Mouse (Mus musculus) hindbrain, postnatal 0 days (tissue): ENCODE results near the gene Otulinl. TPM values are rescaled to one million over a fixed set of nuclear protein-coding genes. Genes with fewer than 3 reads are reported as not detected.

Experiments
- ATAC-seq: fragments of 200-750 bp; cut with Nextera tagmentation; 2 replicates; pipeline ENCODE4 v1.8.0; 2017; ENCODE audit warnings: mild to moderate bottlenecking, moderate TSS enrichment, moderate library complexity
- DNase-seq: peaks from one replicate; pipeline ENCODE4 v3.0.0-alpha.2; 2015; ENCODE audit warnings: low spot score
- H3K27ac ChIP-seq: fragments of 300-500 bp; sonication (generic); 2 replicates; pipeline ENCODE4 v1.5.1; 2014; ENCODE audit warnings: mild to moderate bottlenecking
- H3K27me3 ChIP-seq: fragments of 300-500 bp; sonication (generic); 2 replicates; pipeline ENCODE4 v1.6.1; 2014; ENCODE audit warnings: low read length, mixed read lengths; ENCODE audit not compliant: insufficient read depth
- H3K36me3 ChIP-seq: fragments of 300-500 bp; sonication (generic); 2 replicates; pipeline ENCODE4 v1.6.1; 2014; ENCODE audit warnings: low read length, mixed read lengths; ENCODE audit not compliant: insufficient read depth
- H3K4me1 ChIP-seq: fragments of 300-500 bp; sonication (generic); 2 replicates; pipeline ENCODE4 v1.6.1; 2014; ENCODE audit warnings: antibody characterized with exemption, low read length, mixed read lengths; ENCODE audit not compliant: insufficient read depth
- H3K4me2 ChIP-seq: fragments of 300-500 bp; sonication (generic); 2 replicates; pipeline ENCODE4 v1.6.1; 2014; ENCODE audit warnings: low read depth, mild to moderate bottlenecking, low read length, moderate library complexity, mixed read lengths
- H3K4me3 ChIP-seq: fragments of 300-500 bp; sonication (generic); 2 replicates; pipeline ENCODE4 v1.5.1; 2014; ENCODE audit warnings: low read length
- H3K9ac ChIP-seq: fragments of 300-500 bp; sonication (generic); replicated peaks from 2 replicates; pipeline ENCODE4 v1.6.1; 2014; ENCODE audit warnings: mild to moderate bottlenecking, low read length, moderate library complexity, mixed read lengths
- H3K9me3 ChIP-seq: fragments of 300-500 bp; sonication (generic); 2 replicates; pipeline ENCODE4 v1.6.1; 2016; ENCODE audit warnings: low read length, mixed read lengths
- CTCF ChIP-seq: IDR thresholded peaks from 2 replicates; pipeline ENCODE4 v1.5.1; 2016; ENCODE audit warnings: antibody characterized with exemption, control low read depth, low read depth
- WGBS: fragments of 180-500 bp; shearing (Covaris S2); extraction: QIAGEN DNeasy Blood & Tissue Kit; methylation state at CpG from one replicate; pipeline ENCODE4 v1.1.7; 2014; 5-methylcytosine and 5-hydroxymethylcytosine counted together
- polyA plus RNA-seq: library from polyadenylated mRNA; unstranded; fragments of >200 nt; fragmentation: Nextera tagmentation; extraction: Ambion mirVana; gene quantifications from 2 replicates; pipeline ENCODE4 v1.2.1, GENCODE M21; 2015
- total RNA-seq: library from RNA; depleted of rRNA; stranded (reverse); fragments of >200 nt; gene quantifications from 2 replicates; pipeline ENCODE4 v1.2.3, GENCODE M21; 2014

Otulinl gene
- total and polyA plus RNA-seq, 2 experiments from 2014 or later: 11.0 to 18.4 TPM

DNA sequence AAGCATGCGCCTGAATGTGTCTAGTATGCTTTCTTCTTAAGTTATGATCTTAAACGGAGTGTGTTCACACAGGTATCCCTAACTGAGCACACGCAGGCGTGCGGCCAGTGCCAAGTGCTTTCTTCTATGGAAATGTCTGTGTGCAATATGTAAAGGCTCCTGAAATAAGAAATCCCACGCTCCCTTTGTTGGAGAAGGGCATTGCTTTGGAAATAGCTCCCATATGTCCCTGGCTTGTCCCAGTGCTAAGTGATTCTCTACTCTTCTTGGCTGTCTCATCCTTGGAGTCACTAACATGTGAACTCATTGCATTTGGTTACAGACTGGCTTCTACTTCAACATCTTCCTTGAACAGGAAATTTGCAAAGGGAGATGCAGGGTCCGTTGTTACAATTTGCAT lies 3.4 kb upstream of the Otulinl start:
- TF ChIP-seq CTCF: no peak
- Histone ChIP-seq H3K9ac (no peak overlapping the region), H3K4me3 (no peak overlapping the region), H3K27ac (no peak overlapping the region), H3K4me2 (no peak overlapping the region), H3K36me3 (no peaks in the 10 kb centered on the region), H3K4me1 (0 out of 2 replicates have a peak, but pooled peaks cover 6% of the 10 kb centered on the region), H3K9me3 (no peaks in the 10 kb centered on the region), H3K27me3 (no peaks in the 10 kb centered on the region)
- 84% methylated on average over 7 of the region's 7 CpGs for WGBS
- DNase-seq (no peak), ATAC-seq (no peak)

DNA sequence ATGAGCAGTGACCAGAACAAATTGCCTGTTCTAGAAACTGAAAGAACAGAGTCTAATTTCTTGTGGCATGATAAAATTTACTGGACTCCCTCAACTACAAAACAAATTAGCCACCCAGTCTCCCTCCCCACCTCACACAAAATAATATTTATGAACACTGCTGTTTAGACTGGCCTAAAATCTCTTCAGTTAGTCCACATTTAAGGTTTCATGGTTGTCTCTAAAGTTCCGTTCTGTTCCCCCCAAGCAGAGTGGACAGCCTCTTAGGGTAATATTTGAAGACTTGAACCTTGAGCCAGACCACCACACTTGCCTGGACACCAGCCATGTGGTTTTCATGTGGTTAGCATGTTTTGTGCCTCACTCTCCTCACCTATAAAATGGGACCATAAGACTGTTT lies 1.8 kb upstream of the Otulinl start:
- no peak overlapping the region for H3K9ac ChIP-seq
- DNase-seq (no peak), ATAC-seq (no peak)
- no peak overlapping the region for H3K27ac ChIP-seq
- WGBS: 100% methylated on average over 1 of the region's 1 CpGs
- H3K27me3 ChIP-seq: no peaks in the 10 kb centered on the region
- H3K4me1 ChIP-seq: 0 out of 2 replicates have a peak, but pooled peaks cover 6% of the 10 kb centered on the region
- H3K9me3 ChIP-seq: no peaks in the 10 kb centered on the region
- TF ChIP-seq CTCF: no peak
- no peak overlapping the region for H3K4me3 ChIP-seq
- H3K36me3 ChIP-seq: no peaks in the 10 kb centered on the region
- no peak overlapping the region for H3K4me2 ChIP-seq

DNA sequence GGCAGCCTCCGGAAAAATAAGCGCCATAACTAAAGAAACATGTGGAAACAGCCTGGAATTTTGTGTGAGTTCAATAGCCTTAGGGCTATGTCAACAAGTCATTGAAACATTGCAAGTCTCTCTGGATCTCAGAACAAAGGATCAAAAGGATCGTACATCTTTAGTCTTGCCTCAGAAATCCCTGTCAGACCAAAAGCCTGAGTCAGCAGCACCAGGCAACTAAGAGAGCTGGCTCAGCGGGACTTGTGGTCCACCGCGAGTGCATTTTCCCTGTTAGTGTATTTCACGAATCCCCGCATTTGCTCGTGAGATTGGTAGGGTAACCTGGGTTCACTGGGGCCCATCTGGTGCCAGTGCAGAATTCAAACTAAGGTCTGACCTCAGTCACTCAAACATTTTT lies 1.2 kb upstream of the Otulinl start:
- H3K27me3 ChIP-seq: no peaks in the 10 kb centered on the region
- no peak overlapping the region for H3K4me3 ChIP-seq
- H3K9me3 ChIP-seq: no peaks in the 10 kb centered on the region
- no peak overlapping the region for H3K27ac ChIP-seq
- TF ChIP-seq CTCF: no peak
- ATAC-seq: no peak
- H3K4me1 ChIP-seq: 0 out of 2 replicates have a peak, but pooled peaks cover 6% of the 10 kb centered on the region
- H3K4me2 ChIP-seq: no peak overlapping the region
- no peak for DNase-seq
- no peaks in the 10 kb centered on the region for H3K36me3 ChIP-seq
- no peak overlapping the region for H3K9ac ChIP-seq
- 23% methylated on average over 9 of the region's 9 CpGs for WGBS

DNA sequence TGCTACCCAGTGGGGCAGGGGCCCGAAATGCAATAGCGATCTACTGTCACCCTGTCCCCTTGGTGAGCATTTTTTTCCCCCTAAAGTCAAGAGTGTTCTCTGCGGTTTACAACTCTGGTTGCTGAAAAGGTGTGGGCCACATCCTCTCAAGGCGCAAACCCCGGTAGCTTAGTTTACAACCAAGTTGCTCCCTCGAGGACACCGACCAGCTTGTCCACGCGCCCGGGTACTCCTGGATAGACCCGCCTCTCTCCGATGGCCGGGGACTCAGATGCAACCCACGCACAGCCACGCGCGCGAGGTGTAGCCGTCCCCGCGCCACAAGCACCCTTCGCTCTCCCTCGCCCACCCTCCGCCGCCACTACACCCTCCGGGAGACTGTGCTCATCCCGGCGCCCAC lies 382 bp downstream of the Otulinl start:
- Histone ChIP-seq H3K36me3 (no peaks in the 10 kb centered on the region), H3K4me1 (0 out of 2 replicates have a peak, but pooled peaks cover 11% of the 10 kb centered on the region), H3K9me3 (no peaks in the 10 kb centered on the region), H3K4me2 (peak overlapping the region; percentile 88), H3K27me3 (no peaks in the 10 kb centered on the region), H3K4me3 (peak overlapping the region; percentile 56), H3K9ac (peak overlapping the region; percentile 55), H3K27ac (peak overlapping the region; percentile 38; the same call in 1 of the 2 replicates)
- DNase-seq: no peak
- ATAC-seq: no peak; the same call in 1 of the 2 replicates
- 2% methylated on average over 28 of the region's 28 CpGs for WGBS
- no peak for TF ChIP-seq CTCF

DNA sequence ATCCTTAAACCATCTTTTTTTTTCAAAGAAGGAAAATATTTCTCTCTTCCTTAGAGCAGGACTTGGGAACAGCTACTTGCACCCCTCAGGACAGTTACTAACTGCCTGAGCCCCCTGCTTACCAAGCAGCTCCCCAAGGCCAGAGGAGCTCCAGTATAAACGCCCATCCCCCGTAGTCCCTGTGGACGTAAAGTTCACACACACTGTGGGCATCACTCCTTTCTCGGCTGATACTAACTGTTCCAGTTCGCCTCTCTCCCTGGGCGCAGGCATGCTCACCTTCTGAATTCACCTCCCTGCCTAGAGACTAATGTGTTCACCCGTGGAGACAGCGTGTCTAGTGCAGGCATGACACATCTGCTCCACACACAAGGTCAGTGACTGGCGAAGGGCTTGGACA lies 2.9 kb downstream of the Otulinl start:
- TF ChIP-seq CTCF: no peak
- DNase-seq (no peak), ATAC-seq (no peak)
- 0 out of 2 replicates have a peak, but pooled peaks cover 11% of the 10 kb centered on the region for H3K4me1 ChIP-seq
- H3K9me3 ChIP-seq: no peaks in the 10 kb centered on the region
- no peaks in the 10 kb centered on the region for H3K36me3 ChIP-seq
- H3K4me3 ChIP-seq: no peak overlapping the region
- H3K27me3 ChIP-seq: no peaks in the 10 kb centered on the region
- H3K27ac ChIP-seq: no peak overlapping the region
- WGBS: 81% methylated on average over 9 of the region's 9 CpGs
- H3K4me2 ChIP-seq: no peak overlapping the region
- H3K9ac ChIP-seq: no peak overlapping the region

DNA sequence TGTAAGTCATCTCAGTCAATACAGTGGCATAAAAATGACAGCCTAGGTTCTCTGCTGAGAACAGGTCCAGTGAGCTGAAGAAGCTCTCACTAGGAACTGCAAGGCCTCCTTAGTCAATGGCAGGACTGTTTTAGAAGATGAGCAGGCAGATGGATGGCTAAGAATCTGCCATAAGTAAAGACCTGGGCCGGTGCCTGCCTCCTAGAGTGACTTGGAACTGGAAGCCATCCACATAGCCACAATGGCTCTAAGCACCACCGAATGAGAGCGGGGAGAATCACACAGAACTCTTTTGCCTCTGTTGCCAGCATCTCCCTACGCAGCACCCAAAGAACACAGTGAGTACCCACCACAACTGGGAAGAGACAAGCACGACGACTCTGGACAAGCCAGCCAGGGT lies 3.6 kb downstream of the Otulinl start:
- 74% methylated on average over 6 of the region's 6 CpGs for WGBS
- DNase-seq: no peak
- H3K27me3 ChIP-seq: no peaks in the 10 kb centered on the region

DNA sequence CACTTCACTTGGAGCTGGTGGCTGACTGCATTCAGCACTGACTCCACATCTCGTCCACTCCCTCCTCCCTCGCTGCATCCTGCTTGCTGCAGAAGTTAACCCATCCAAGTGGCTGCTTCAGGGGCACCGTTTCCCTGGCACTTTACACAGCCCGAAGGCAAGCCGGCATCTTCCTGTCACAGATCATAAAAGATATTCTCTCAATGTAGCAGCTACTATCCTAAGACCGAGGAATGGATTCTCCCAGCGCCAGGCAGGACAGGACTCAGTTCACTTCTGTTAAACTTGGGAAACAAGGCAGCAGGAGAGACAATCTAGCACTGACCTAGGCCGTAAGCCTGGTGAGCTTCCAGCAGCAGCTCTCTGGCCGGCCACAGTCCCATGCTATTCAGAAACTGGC lies 5.2 kb downstream of the Otulinl start:
- no peak overlapping the region for H3K4me3 ChIP-seq
- 49% methylated on average over 9 of the region's 9 CpGs for WGBS
- TF ChIP-seq CTCF: no peak
- ATAC-seq: no peak
- H3K9me3 ChIP-seq: no peaks in the 10 kb centered on the region
- no peaks in the 10 kb centered on the region for H3K36me3 ChIP-seq
- H3K4me1 ChIP-seq: peaks cover 20% of the 10 kb centered on the region; the same call in 1 of the 2 replicates
- no peak overlapping the region for H3K4me2 ChIP-seq
- no peak for DNase-seq
- H3K27me3 ChIP-seq: no peaks in the 10 kb centered on the region
- no peak overlapping the region for H3K27ac ChIP-seq
- no peak overlapping the region for H3K9ac ChIP-seq

More for the DNA sequence above, 3.6 kb downstream of the Otulinl start:
- TF ChIP-seq CTCF: no peak
- Histone ChIP-seq H3K27ac (no peak overlapping the region), H3K4me2 (no peak overlapping the region), H3K9me3 (no peaks in the 10 kb centered on the region), H3K36me3 (no peaks in the 10 kb centered on the region), H3K4me1 (peaks cover 14% of the 10 kb centered on the region; the same call in 1 of the 2 replicates), H3K9ac (no peak overlapping the region), H3K4me3 (no peak overlapping the region)
- ATAC-seq: no peak
